Mouse (Mus musculus) ES-E14 (cell line): ENCODE data around the gene Ccdc71. TPM values are rescaled to one million over a fixed set of nuclear protein-coding genes. Genes with fewer than 3 reads are reported as not detected.

ENCODE experiments used
- DNase-seq: peaks from one replicate; pipeline ENCODE4 v3.0.0-alpha.2; 2013; ENCODE audit warnings: low read depth, low spot score
- H3K27ac ChIP-seq: 2 replicates; pipeline ENCODE4 v1.5.1; 2012; ENCODE audit warnings: low read depth, mild to moderate bottlenecking, low read length, moderate library complexity, mixed read lengths; ENCODE audit not compliant: poor library complexity, insufficient read depth, severe bottlenecking
- H3K36me3 ChIP-seq: 2 replicates; pipeline ENCODE4 v1.6.1; 2012; ENCODE audit warnings: mild to moderate bottlenecking, low read length, moderate library complexity, mixed read lengths; ENCODE audit not compliant: control insufficient read depth, poor library complexity, insufficient read depth, severe bottlenecking
- H3K4me1 ChIP-seq, 2 experiments: fragments of 150-350 bp in 1 of 2; sonication (generic) in 1 of 2; 2 replicates each; pipeline ENCODE4 v1.6.1; 2012; ENCODE audit warnings: low read length in 2 of 2, mild to moderate bottlenecking in 1 of 2, mixed read lengths in 1 of 2; ENCODE audit not compliant: control insufficient read depth in 2 of 2, insufficient read depth in 2 of 2, poor library complexity in 1 of 2
- H3K4me3 ChIP-seq, 2 experiments: fragments of 150-350 bp in 1 of 2; sonication (generic) in 1 of 2; 2 replicates each; pipeline ENCODE4 v1.5.1; 2012; ENCODE audit warnings: low read length in 2 of 2, low read depth in 1 of 2, mild to moderate bottlenecking in 1 of 2, mixed read lengths in 1 of 2; ENCODE audit not compliant: insufficient read depth in 1 of 2, poor library complexity in 1 of 2, severe bottlenecking in 1 of 2
- H3K9ac ChIP-seq: 2 replicates; pipeline ENCODE4 v1.6.1; 2012; ENCODE audit warnings: low read depth, mild to moderate bottlenecking, low read length, mixed read lengths; ENCODE audit not compliant: poor library complexity, insufficient read depth, severe bottlenecking
- H3K9me3 ChIP-seq: fragments of 150-350 bp; sonication (generic); 2 replicates; pipeline ENCODE4 v1.6.1; 2012; ENCODE audit warnings: low read depth, mild to moderate bottlenecking, low read length; ENCODE audit not compliant: control insufficient read depth, insufficient read depth
- CHD2 ChIP-seq: IDR thresholded peaks from 2 replicates; pipeline ENCODE4 v1.6.1; 2014; ENCODE audit warnings: mild to moderate bottlenecking, low read depth, low read length, inconsistent platforms
- HCFC1 ChIP-seq: IDR thresholded peaks from 2 replicates; pipeline ENCODE4 v1.6.1; 2012; ENCODE audit warnings: low read length, inconsistent platforms, borderline replicate concordance; ENCODE audit not compliant: insufficient read depth
- MAFK ChIP-seq: IDR thresholded peaks from 2 replicates; pipeline ENCODE4 v1.6.1; 2014; ENCODE audit warnings: mild to moderate bottlenecking, low read depth, low read length, inconsistent platforms; ENCODE audit not compliant: insufficient read depth
- ZC3H11A ChIP-seq: IDR thresholded peaks from 2 replicates; pipeline ENCODE4 v1.6.1; 2012; ENCODE audit warnings: low read depth, mild to moderate bottlenecking, inconsistent platforms, low read length, borderline replicate concordance
- ZNF384 ChIP-seq: IDR thresholded peaks from 2 replicates; pipeline ENCODE4 v1.6.1; 2012; ENCODE audit warnings: low read depth, low read length, inconsistent platforms
- in situ Hi-C, 2 experiments: fragments of 600-800 bp; cut with MboI; formaldehyde crosslinking; loops; one replicate each; pipeline ENCODE4 v1.15.1; 2025; ENCODE audit warnings: low sequenced_read_pairs in 2 of 2, inconsistent platforms in 1 of 2; ENCODE audit not compliant: unreplicated experiment in 2 of 2
- total RNA-seq: library from RNA; depleted of rRNA; stranded (reverse); fragments of 300-350 nt; gene quantifications from 2 replicates; pipeline ENCODE4 v1.2.3, GENCODE M21; 2012

Gene Ccdc71
- total RNA-seq, 1 experiment = 18.6 TPM

GRCm38 (mm10) chr9:108441236-108441919, 18.9 kb upstream of the Ccdc71 start:
- Histone ChIP-seq H3K4me3 (no peak overlapping the region), H3K36me3 (no peaks in the 10 kb centered on the region), H3K9me3 (no peaks in the 10 kb centered on the region), H3K27ac (no peak overlapping the region), H3K4me1 (0 out of 4 replicates have a peak, but pooled peaks cover 0 to 2% of the 10 kb centered on the region in 2 experiments), H3K9ac (no peak overlapping the region)
- no peak for DNase-seq
- in situ Hi-C loops = no loop called here
- no peak for TF ChIP-seq MAFK
- no peak for TF ChIP-seq CHD2
- no peak for TF ChIP-seq HCFC1
- TF ChIP-seq ZC3H11A = no peak
- no peak for TF ChIP-seq ZNF384

- H3K4me3 ChIP-seq = no peak overlapping the region
- H3K9me3 ChIP-seq = no peaks in the 10 kb centered on the region
- H3K4me1 ChIP-seq = peaks cover 0 to 8% of the 10 kb centered on the region in 2 experiments; a peak in 1 of 4 replicates
- no peak overlapping the region for H3K9ac ChIP-seq
- TF ChIP-seq HCFC1 = no peak
- no peak for TF ChIP-seq CHD2
- no peak for TF ChIP-seq ZNF384
- TF ChIP-seq MAFK = no peak
- TF ChIP-seq ZC3H11A = no peak
- DNase-seq = no peak
- in situ Hi-C loops = no loop called here
- H3K27ac ChIP-seq = no peak overlapping the region
- H3K36me3 ChIP-seq = no peaks in the 10 kb centered on the region
These were observed 15.2 kb upstream of the Ccdc71 start for GRCm38 (mm10) chr9:108445125-108445524.

- Histone ChIP-seq H3K27ac (no peak overlapping the region), H3K9me3 (no peaks in the 10 kb centered on the region), H3K4me1 (peaks cover 0 to 17% of the 10 kb centered on the region in 2 experiments; a peak in 2 of 4 replicates), H3K9ac (no peak overlapping the region), H3K4me3 (no peak overlapping the region), H3K36me3 (no peaks in the 10 kb centered on the region)
- DNase-seq = no peak
- in situ Hi-C loops = no loop called here
- TF ChIP-seq ZNF384 (no peak), ZC3H11A (no peak), CHD2 (no peak), MAFK (no peak), HCFC1 (no peak)
These were observed 10.5 kb upstream of the Ccdc71 start for GRCm38 (mm10) chr9:108449860-108450259.

- peaks cover 0 to 18% of the 10 kb centered on the region in 2 experiments; a peak in 2 of 4 replicates for H3K4me1 ChIP-seq
- H3K9ac ChIP-seq = no peak overlapping the region
- no peak overlapping the region for H3K4me3 ChIP-seq
- no peaks in the 10 kb centered on the region for H3K9me3 ChIP-seq
- H3K36me3 ChIP-seq = no peaks in the 10 kb centered on the region
- DNase-seq = no peak
- no peak for TF ChIP-seq ZC3H11A
- TF ChIP-seq MAFK = no peak
- TF ChIP-seq CHD2 = no peak
- no peak for TF ChIP-seq ZNF384
- TF ChIP-seq HCFC1 = no peak
- H3K27ac ChIP-seq = no peak overlapping the region
- in situ Hi-C loops = no loop called here
These were observed 9.8 kb upstream of the Ccdc71 start for GRCm38 (mm10) chr9:108450292-108451169.
